Mouse (Mus musculus) cerebellum, postnatal 4 days (tissue): ENCODE data around the gene Zswim2.
"Not testable (repeated sequence)": the region's sequence is repeated elsewhere in the genome, so short reads cannot be mapped to it uniquely, and the experiment has no call there.

ENCODE experiments used
- DNase-seq, 2 experiments: peaks; one replicate each; pipeline ENCODE4 v3.0.0; 2022; ENCODE audit warnings: low spot score in 2 of 2, mixed read lengths in 1 of 2

Zswim2 gene

DNA sequence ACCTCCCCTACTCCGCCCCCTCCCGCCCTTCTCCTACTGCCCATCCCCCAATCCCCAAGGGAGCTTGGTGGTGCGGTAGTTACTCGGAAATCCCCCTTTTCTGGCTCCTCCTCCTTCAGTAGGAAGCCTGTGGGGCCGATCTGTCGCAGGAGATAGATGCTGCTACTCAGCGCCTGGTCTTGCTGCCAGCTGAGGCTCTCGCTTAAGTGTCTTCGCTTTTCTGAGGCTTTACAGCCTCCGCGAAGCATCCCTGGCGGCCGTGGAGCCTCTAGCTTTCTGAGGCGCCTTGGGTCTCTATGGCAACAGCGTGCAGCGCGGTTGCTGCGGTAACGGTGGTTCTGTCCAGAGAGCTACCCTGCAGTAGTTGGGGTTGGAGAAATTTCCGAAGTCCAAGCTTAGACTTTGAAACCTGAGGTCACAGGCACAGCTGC lies at the start of gene Zswim2:
TSS of gene Zswim2 (minus strand) at position 298 of the 431 bp plus-strand sequence.
- DNase-seq = peak; percentile 46 to 66

DNA sequence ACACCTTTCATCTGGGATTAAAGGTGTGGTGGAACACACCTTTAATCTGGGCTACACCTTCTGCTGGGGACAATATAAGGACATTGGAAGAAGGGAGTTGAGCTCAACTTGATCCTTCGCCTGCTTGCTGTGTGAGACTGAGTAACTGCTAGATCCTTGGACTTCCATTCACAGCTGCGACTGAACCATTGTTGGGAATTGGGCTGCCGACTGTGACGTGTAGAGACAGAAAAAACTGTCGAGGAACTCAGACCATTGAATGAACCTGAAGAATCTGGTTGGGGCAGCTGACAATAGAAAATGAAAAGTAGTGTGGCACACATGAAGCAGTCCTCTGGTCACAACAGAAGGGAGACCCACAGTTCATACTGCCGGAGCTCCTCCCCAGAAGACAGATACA lies 49.2 kb upstream of the Zswim2 start, which contains the start of gene Gm13691:
TSS of gene Gm13691 (plus strand) at position 301 of the 400 bp plus-strand sequence.
- DNase-seq = not testable (repeated sequence)

DNA sequence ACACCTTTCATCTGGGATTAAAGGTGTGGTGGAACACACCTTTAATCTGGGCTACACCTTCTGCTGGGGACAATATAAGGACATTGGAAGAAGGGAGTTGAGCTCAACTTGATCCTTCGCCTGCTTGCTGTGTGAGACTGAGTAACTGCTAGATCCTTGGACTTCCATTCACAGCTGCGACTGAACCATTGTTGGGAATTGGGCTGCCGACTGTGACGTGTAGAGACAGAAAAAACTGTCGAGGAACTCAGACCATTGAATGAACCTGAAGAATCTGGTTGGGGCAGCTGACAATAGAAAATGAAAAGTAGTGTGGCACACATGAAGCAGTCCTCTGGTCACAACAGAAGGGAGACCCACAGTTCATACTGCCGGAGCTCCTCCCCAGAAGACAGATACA lies 43.4 kb upstream of the Zswim2 start, which contains the start of gene Gm13697:
TSS of gene Gm13697 (plus strand) at position 301 of the 400 bp plus-strand sequence.
- DNase-seq = not testable (repeated sequence)

DNA sequence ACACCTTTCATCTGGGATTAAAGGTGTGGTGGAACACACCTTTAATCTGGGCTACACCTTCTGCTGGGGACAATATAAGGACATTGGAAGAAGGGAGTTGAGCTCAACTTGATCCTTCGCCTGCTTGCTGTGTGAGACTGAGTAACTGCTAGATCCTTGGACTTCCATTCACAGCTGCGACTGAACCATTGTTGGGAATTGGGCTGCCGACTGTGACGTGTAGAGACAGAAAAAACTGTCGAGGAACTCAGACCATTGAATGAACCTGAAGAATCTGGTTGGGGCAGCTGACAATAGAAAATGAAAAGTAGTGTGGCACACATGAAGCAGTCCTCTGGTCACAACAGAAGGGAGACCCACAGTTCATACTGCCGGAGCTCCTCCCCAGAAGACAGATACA lies 37.6 kb upstream of the Zswim2 start, which contains the start of gene Gm13694:
TSS of gene Gm13694 (plus strand) at position 301 of the 400 bp plus-strand sequence.
- DNase-seq = not testable (repeated sequence)

DNA sequence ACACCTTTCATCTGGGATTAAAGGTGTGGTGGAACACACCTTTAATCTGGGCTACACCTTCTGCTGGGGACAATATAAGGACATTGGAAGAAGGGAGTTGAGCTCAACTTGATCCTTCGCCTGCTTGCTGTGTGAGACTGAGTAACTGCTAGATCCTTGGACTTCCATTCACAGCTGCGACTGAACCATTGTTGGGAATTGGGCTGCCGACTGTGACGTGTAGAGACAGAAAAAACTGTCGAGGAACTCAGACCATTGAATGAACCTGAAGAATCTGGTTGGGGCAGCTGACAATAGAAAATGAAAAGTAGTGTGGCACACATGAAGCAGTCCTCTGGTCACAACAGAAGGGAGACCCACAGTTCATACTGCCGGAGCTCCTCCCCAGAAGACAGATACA lies 31.8 kb upstream of the Zswim2 start, which contains the start of gene Gm13696:
TSS of gene Gm13696 (plus strand) at position 301 of the 400 bp plus-strand sequence.
- not testable (repeated sequence) for DNase-seq

DNA sequence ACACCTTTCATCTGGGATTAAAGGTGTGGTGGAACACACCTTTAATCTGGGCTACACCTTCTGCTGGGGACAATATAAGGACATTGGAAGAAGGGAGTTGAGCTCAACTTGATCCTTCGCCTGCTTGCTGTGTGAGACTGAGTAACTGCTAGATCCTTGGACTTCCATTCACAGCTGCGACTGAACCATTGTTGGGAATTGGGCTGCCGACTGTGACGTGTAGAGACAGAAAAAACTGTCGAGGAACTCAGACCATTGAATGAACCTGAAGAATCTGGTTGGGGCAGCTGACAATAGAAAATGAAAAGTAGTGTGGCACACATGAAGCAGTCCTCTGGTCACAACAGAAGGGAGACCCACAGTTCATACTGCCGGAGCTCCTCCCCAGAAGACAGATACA lies 26.0 kb upstream of the Zswim2 start, which contains the start of gene Gm13695:
TSS of gene Gm13695 (plus strand) at position 301 of the 400 bp plus-strand sequence.
- DNase-seq = not testable (repeated sequence)

DNA sequence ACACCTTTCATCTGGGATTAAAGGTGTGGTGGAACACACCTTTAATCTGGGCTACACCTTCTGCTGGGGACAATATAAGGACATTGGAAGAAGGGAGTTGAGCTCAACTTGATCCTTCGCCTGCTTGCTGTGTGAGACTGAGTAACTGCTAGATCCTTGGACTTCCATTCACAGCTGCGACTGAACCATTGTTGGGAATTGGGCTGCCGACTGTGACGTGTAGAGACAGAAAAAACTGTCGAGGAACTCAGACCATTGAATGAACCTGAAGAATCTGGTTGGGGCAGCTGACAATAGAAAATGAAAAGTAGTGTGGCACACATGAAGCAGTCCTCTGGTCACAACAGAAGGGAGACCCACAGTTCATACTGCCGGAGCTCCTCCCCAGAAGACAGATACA lies 20.2 kb upstream of the Zswim2 start, which contains the start of gene Gm13693:
TSS of gene Gm13693 (plus strand) at position 301 of the 400 bp plus-strand sequence.
- DNase-seq = not testable (repeated sequence)

DNA sequence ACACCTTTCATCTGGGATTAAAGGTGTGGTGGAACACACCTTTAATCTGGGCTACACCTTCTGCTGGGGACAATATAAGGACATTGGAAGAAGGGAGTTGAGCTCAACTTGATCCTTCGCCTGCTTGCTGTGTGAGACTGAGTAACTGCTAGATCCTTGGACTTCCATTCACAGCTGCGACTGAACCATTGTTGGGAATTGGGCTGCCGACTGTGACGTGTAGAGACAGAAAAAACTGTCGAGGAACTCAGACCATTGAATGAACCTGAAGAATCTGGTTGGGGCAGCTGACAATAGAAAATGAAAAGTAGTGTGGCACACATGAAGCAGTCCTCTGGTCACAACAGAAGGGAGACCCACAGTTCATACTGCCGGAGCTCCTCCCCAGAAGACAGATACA lies 14.4 kb upstream of the Zswim2 start, which contains the start of gene Gm13698:
TSS of gene Gm13698 (plus strand) at position 301 of the 400 bp plus-strand sequence.
- DNase-seq = not testable (repeated sequence)

DNA sequence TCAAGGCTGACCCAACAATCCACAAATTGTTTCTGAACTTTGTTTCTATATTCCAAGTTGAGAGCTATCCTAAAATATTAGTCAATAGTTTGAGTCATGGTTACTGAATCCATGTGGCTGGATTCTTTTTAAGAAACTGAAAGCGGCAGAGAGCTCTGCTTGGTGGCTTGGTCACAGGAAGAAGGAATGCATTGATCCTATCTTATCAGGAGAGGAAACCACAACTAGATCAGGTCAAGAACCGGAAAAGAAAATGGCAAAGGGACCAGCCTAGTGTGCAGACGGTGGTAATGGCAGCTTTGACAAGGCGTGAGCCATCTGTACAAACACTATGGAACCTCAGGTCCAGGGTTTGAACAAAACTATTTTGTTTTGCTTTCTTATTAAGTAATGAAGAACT lies 764 bp upstream of the Zswim2 start:
- DNase-seq = no peak

DNA sequence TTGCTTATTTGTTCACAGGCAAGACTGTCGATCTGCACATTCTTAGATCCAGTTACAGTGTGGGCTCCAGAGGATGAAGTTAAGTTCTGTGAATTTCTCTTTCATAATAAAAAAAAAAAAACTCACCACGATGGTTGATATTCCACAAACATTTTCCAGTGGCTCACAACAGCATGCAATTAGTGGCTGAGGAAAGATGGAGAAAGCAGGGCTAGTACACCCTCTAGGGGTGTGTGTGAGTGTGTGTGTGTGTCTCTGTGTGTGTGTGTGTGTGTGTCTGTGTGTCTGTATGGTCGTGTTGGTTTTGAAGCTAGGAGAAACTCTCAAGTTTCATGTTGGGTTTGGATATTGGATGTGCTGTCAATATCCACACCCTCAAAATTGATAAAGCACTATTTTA lies 350 bp upstream of the Zswim2 start:
- no peak for DNase-seq

DNA sequence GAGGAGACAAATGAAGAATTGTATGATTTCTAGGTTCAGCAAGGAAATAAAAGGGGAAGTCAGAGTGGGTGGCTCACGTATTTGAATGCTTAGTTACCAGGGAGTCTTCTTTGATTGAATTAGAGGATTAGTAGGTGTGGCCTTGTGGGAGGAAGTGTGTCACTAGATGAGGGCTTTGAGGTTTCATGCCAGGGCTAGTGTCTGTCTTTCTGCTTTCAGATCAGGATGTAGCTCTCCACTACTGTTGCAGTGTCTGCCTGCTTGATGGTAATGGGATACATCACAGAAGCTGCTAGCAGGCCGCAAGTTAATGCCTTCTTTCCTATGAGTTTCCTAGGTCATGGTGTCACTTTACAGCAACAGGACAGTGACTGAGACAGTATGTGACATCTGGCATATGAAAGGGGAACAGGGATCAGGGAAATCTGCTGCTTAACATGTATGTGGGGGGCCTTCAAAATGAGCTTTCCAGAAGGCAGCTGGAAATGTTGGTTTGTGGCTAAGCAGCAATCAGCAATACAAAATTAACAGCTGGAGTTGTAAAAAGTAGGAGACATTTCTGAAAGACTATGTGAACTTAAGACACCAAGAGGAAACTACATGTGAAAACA lies 11.4 kb downstream of the Zswim2 start:
- DNase-seq = no peak

DNA sequence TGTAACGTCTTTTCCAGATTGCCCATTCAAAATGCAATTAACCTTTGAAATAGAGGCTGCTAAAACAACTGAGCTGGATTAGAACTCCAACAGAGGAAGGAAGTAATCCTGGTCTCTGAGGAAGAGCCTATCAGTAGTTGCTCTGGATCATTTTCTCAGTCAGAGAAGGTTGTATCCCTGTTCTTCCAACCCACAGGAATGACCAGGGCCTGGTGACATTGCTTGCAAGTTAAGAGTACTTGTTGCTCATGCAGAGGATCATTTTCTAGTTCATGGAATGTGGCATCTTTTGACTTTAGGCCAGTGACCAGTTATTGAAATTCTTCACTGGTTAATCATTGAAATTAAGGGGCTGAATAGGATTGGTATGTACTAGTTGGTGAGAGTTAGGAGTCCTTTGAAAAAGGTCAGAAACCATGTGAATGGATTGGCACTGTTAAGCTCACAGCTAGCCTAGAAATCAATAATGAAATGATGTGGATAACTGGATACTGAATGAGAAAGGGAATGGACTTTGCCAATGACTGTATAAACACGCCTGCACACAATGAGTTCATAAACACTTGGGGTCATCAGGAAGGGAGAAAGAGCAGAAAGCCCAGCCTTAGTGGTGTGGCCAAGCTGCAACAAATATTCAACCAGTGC lies 39.0 kb downstream of the Zswim2 start:
- no peak for DNase-seq

DNA sequence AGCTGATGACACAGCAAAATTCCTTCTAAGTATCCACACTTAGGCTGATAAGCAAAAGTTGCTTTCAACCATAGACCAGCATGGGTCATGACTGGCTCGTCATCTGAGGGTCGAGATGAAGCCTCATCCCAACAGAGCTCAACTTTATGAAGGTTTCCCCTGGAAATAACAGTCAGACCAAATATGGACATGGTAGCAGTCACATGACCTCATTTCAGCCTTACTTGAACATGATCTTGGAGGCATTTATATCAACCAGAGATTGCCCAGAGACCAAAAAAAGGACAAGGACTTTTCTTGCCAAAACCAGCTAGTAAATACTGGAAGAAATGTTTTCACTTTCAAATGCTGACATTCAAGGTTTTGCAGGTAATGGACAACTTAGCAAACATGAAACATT lies 47.3 kb downstream of the Zswim2 start:
- DNase-seq = no peak

DNA sequence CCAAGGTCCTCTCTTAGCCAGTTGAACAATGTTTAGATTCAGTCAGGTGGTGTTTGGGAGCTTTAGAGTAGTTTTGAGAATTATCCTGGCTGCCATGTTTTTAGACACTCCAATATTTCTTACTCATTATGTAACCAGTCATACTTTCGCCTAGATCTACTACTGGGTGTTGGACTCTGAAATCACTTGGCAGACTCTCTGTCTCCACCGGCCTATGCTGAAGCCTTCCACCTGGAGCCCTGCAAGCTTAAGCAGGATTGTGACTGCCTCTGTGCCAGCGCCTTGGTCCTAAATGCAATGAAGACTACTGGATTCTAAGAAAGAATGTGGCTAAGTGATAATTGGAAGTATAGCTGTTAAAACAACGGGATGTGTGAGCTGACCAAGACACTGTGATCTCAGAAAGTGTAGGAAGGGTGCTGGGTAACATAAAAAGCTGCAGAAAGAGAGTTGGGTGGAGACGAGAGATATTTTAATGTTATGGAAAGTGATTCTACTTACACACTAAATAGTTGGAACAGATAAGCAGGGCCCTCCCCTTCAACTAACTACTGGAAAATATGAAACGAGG lies 57.1 kb downstream of the Zswim2 start:
- DNase-seq = no peak
